Mouse (Mus musculus): ENCODE measurements around the gene Tmem161a. TPM values are rescaled to one million over a fixed set of nuclear protein-coding genes. Genes with fewer than 3 reads are reported as not detected.
"Not testable (repeated sequence)": the region's sequence is repeated elsewhere in the genome, so short reads cannot be mapped to it uniquely, and the experiment has no call there.

Tmem161a gene
- total and polyA plus RNA-seq, 2 experiments from 2014 or later = 132 to 155 TPM

DNA sequence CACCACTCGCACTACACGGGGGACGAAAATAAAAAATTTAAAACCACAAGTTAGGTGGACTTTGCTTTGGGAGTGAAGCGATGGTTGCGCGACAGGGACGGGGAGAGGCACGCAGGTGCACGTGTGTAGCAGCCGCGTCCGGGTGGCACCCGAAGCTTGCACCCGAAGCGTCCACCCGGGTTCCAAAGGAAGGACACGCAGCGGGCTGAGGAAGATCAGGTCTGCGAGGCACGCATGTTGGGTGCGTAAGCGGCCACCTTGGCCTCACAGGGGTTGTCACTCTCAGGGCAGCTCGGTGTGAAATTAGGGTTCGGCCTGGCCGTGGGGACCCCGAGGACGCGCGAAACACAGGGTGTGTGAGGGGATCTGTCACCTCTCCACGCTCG, 39.6 kb downstream of the Tmem161a start:
- 1% methylated on average over 31 of the region's 31 CpGs for WGBS
- peak overlapping the region; percentile 70 for H3K9ac ChIP-seq (replicated peaks; ENCODE audit: low read depth, low read length)
- no peak for ATAC-seq (ENCODE audit: insufficient read depth, low read depth)
- H3K4me1 ChIP-seq (ENCODE audit: control insufficient read depth, insufficient read depth) = peaks cover 30% of the 10 kb centered on the region; the same call in 1 of the 2 replicates
- H3K27ac ChIP-seq (ENCODE audit: low read depth) = peak overlapping the region; percentile 92
- DNase-seq (ENCODE audit: low spot score) = no peak
- peak overlapping the region; percentile 74 for H3K4me3 ChIP-seq (ENCODE audit: low read depth, low read length)
- H3K36me3 ChIP-seq (replicated peaks; ENCODE audit: control insufficient read depth, insufficient read depth, low read length) = no peaks in the 10 kb centered on the region
- no peaks in the 10 kb centered on the region for H3K27me3 ChIP-seq (ENCODE audit: control insufficient read depth, insufficient read depth, low read length)
- peak overlapping the region; percentile 95 for H3K4me2 ChIP-seq (ENCODE audit: low read depth, low read length)
- H3K9me3 ChIP-seq (replicated peaks; ENCODE audit: control insufficient read depth, low read length) = no peaks in the 10 kb centered on the region
- TF ChIP-seq EP300 (IDR thresholded peaks at IDR 0.05; ENCODE audit: low read depth) (no peak), CTCF (IDR thresholded peaks at IDR 0.05; ENCODE audit: low read depth) (no peak)

DNA sequence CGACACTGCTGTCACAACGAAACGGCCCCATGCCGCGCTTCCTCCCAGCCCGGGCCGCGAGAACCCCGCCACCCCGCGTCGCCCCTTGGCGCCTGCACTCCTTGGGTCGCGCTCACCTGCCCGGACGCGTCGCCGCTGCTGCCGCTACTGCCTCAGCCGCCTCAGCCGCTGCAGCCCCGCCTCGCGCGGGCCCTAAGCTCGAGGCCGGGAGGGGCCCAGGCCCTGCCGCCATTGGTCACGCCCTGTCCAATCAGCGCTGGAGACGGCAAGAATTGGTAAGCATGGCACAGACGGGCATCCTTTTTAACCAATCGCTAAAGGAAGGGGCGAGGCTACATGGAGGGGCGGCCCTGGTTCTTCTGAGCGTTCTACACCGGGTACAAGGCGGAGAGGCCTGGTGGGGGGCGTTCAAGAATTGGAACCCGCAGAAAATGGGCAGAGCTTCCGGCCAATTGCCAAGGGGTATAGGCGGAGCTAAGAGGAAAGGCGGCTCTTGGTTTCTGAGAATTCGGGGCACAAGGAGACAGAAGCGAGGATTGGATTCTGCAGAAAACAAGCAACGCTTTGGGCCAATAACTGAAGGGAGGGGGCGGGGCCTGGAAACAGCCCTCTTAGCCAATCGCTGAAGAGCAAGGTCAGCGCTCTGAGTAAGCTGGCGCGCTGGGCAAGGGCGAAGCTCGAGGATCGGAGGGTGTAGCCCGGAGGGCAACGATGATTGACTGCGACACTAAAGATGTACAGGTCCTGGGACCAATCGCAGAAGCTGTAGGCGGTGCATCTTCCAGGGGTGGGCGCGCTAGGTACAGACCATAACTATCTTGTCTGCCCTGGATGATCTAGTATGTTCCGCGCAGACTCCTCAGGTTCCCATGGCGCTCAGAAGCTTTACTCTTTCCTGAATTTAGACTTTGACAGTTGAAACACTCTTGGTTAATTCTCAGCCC, 40.2 kb downstream of the Tmem161a start, which contains the start of gene Slc25a42:
Gene Slc25a42 (minus strand): TSS at position 194 of the 944 bp plus-strand sequence.
- H3K4me3 ChIP-seq (ENCODE audit: low read depth, low read length) = peak within 1 kb of the TSS; percentile 74
- H3K4me2 ChIP-seq (ENCODE audit: low read depth, low read length) = peak within 1 kb of the TSS; percentile 95
- H3K27ac ChIP-seq (ENCODE audit: low read depth) = peak within 1 kb of the TSS; percentile 92
- H3K36me3 ChIP-seq (replicated peaks; ENCODE audit: control insufficient read depth, insufficient read depth, low read length) = no peaks in the 10 kb centered on the region
- TF ChIP-seq EP300 (IDR thresholded peaks at IDR 0.05; ENCODE audit: low read depth) (0 out of 2 replicates have a peak, but pooled peaks have one; percentile 54), CTCF (IDR thresholded peaks at IDR 0.05; ENCODE audit: low read depth) (no peak)
- under 1% methylated on average over 66 of the region's 66 CpGs for WGBS
- H3K9me3 ChIP-seq (replicated peaks; ENCODE audit: control insufficient read depth, low read length) = no peaks in the 10 kb centered on the region
- peaks cover 32% of the 10 kb centered on the region; the same call in 1 of the 2 replicates for H3K4me1 ChIP-seq (ENCODE audit: control insufficient read depth, insufficient read depth)
- ATAC-seq (ENCODE audit: insufficient read depth, low read depth) = peak; percentile 93
- peak; percentile 100 for DNase-seq (ENCODE audit: low spot score)
- no peaks in the 10 kb centered on the region for H3K27me3 ChIP-seq (ENCODE audit: control insufficient read depth, insufficient read depth, low read length)
- H3K9ac ChIP-seq (replicated peaks; ENCODE audit: low read depth, low read length) = peak within 1 kb of the TSS; percentile 70

DNA sequence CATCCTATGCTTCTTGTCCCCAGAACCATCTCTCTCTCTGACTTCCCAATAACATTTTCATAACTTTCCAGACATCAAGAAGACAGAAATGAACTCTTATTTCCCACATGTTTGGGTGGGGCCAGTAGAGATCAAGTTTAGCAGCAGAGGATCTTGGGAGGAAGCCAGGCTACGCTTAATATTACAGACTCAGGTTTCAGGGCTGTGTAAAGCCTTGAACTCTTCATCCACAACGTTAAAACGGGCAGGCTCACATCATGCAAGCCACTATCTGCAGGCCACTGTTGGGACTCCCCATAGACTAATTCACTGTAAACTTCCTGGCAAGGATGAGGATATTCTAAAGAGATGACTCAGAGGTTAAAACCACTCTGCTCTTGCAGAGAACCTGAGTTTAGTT, 42.3 kb downstream of the Tmem161a start:
- no peak for DNase-seq (ENCODE audit: low spot score)
- no peak overlapping the region for H3K27ac ChIP-seq (ENCODE audit: low read depth)
- H3K9ac ChIP-seq (replicated peaks; ENCODE audit: low read depth, low read length) = no peak overlapping the region
- H3K4me3 ChIP-seq (ENCODE audit: low read depth, low read length) = no peak overlapping the region
- H3K27me3 ChIP-seq (ENCODE audit: control insufficient read depth, insufficient read depth, low read length) = no peaks in the 10 kb centered on the region
- no peaks in the 10 kb centered on the region for H3K9me3 ChIP-seq (replicated peaks; ENCODE audit: control insufficient read depth, low read length)
- H3K36me3 ChIP-seq (replicated peaks; ENCODE audit: control insufficient read depth, insufficient read depth, low read length) = no peaks in the 10 kb centered on the region
- no peak for ATAC-seq (ENCODE audit: insufficient read depth, low read depth)
- peaks cover 29% of the 10 kb centered on the region; the same call in 1 of the 2 replicates for H3K4me1 ChIP-seq (ENCODE audit: control insufficient read depth, insufficient read depth)
- 56% methylated on average over 3 of the region's 3 CpGs for WGBS
- no peak for TF ChIP-seq CTCF (IDR thresholded peaks at IDR 0.05; ENCODE audit: low read depth)
- no peak for TF ChIP-seq EP300 (IDR thresholded peaks at IDR 0.05; ENCODE audit: low read depth)
- H3K4me2 ChIP-seq (ENCODE audit: low read depth, low read length) = no peak overlapping the region

DNA sequence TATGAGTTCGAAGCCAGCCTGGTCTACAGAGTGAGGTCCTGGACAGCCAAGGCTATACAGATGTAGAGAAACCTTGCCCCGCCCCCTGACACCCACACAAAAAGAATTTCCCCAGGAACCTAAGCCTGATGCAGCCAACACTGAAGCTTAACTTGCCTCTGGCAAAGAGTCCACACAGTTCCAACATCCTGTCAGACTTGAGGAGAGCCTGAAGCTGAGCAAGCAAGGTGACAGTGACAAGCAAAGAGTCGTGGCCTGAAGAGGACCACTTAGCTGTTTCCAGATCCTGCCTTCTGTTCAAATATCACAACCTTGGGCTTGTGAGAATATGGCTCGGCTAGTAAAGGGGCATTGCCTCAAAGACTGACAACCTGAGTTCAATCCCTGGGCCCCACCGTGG, 42.9 kb downstream of the Tmem161a start:
- Histone ChIP-seq H3K27me3 (ENCODE audit: control insufficient read depth, insufficient read depth, low read length) (no peaks in the 10 kb centered on the region), H3K27ac (ENCODE audit: low read depth) (no peak overlapping the region; the same call in 1 of the 2 replicates), H3K9ac (replicated peaks; ENCODE audit: low read depth, low read length) (no peak overlapping the region), H3K4me1 (ENCODE audit: control insufficient read depth, insufficient read depth) (peaks cover 29% of the 10 kb centered on the region; the same call in 1 of the 2 replicates), H3K36me3 (replicated peaks; ENCODE audit: control insufficient read depth, insufficient read depth, low read length) (no peaks in the 10 kb centered on the region), H3K4me3 (ENCODE audit: low read depth, low read length) (no peak overlapping the region), H3K4me2 (ENCODE audit: low read depth, low read length) (no peak overlapping the region), H3K9me3 (replicated peaks; ENCODE audit: control insufficient read depth, low read length) (no peaks in the 10 kb centered on the region)
- DNase-seq (ENCODE audit: low spot score) (no peak), ATAC-seq (ENCODE audit: insufficient read depth, low read depth) (no peak)
- TF ChIP-seq CTCF (IDR thresholded peaks at IDR 0.05; ENCODE audit: low read depth) (no peak), EP300 (IDR thresholded peaks at IDR 0.05; ENCODE audit: low read depth) (no peak)
- WGBS = 54% methylated on average over 5 of the region's 5 CpGs

DNA sequence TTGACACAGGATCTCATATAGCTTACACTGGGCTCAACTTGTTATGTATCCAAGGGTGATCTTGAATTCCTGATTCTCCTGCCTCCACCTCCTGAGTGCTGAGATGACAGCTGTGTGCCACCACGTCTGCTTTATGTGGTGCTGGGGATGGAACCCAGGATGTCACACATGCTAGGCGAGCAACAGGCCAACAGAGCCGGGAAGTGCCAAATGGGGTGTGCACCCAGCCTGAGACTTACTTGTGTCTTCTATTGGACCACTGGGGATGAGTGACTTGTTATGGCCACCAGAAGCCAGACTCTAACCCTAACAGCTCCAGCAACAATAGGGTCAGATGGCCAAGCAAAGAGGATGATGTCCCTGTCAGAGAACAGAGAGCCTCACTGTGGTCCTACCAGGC, 44.0 kb downstream of the Tmem161a start:
- H3K4me1 ChIP-seq (ENCODE audit: control insufficient read depth, insufficient read depth) = peaks cover 28% of the 10 kb centered on the region
- ATAC-seq (ENCODE audit: insufficient read depth, low read depth); H3K27me3 ChIP-seq (ENCODE audit: control insufficient read depth, insufficient read depth, low read length); H3K9ac ChIP-seq (replicated peaks; ENCODE audit: low read depth, low read length); H3K4me2 ChIP-seq (ENCODE audit: low read depth, low read length); DNase-seq (ENCODE audit: low spot score); H3K9me3 ChIP-seq (replicated peaks; ENCODE audit: control insufficient read depth, low read length); H3K36me3 ChIP-seq (replicated peaks; ENCODE audit: control insufficient read depth, insufficient read depth, low read length); H3K27ac ChIP-seq (ENCODE audit: low read depth); H3K4me3 ChIP-seq (ENCODE audit: low read depth, low read length): not testable (repeated sequence)
- WGBS = 76% methylated on average over 3 of the region's 3 CpGs

All from heart, postnatal 0 days (tissue).